In the genomic region with DNA sequence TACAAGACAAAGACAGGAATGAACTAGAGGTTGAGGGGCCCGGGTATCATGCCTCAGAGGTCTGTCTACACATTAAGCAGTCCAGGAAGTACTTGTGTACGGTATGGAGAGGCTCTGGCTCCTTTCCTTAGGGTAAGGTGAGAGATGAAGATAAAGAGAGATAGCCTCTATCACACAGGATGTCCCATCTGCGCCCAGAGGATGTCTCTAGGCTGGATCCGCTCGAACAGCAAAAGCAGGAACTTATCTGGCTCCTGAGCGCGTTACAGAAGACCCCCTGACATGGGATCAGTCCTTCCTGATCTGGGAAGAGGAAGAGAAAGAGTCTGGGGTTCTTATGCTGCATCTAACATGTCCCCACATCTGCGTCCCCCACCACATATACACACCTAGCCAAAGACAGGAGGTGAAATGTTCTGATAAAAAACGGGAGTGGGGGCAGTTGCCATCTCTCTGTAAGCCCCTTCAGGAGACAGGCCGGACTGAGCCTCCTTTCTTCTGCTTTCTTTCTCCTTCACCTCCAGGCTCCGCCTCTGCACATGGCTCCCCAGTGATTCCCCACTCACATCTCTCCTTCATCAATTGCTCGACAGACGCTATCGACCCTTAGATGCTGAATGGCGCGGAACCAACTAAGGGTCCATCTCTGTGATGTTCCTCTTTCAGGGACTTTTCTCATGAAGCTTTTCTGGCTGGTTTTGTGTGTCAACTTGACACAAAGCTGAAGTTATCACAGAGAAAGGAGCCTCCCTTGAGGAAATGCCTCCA, we compare ENCODE assay signal across 15 mouse cellular contexts. TPM values are rescaled to one million over a fixed set of nuclear protein-coding genes. Genes with fewer than 3 reads are reported as not detected.
A peak's percentile ranks its signal among the peaks of the same experiment; 100 is the strongest.
DNase-seq lines count a peak whose midpoint lies in the region; ATAC-seq and TF ChIP-seq lines count a peak whose summit lies in the region.
"Had no signal": no experiment of that assay in that cellular context is flagged by ENCODE, and none has a peak within 500 bp of the region (broad histone marks: within the 10 kb centered on the region; RNA-seq: fewer than 3 reads in every experiment).

No protein-coding gene starts in this region.

- no peak for TF ChIP-seq EP300 in stomach, postnatal 0 days (optimal IDR thresholded peaks at IDR 0.05)

- H3K9me3 ChIP-seq in midbrain, embryonic 11.5 days (ENCODE audit: control insufficient read depth, low read length) = no peaks in the 10 kb centered on the region
- no peaks in the 10 kb centered on the region for H3K9me3 ChIP-seq in midbrain, embryonic 15.5 days
- H3K9me3 ChIP-seq in embryonic facial prominence, embryonic 12.5 days = no peaks in the 10 kb centered on the region
- no peaks in the 10 kb centered on the region for H3K9me3 ChIP-seq in liver, embryonic 12.5 days (replicated peaks)
- no peaks in the 10 kb centered on the region for H3K9me3 ChIP-seq in stomach, postnatal 0 days (ENCODE audit: control insufficient read depth, low read length)
- H3K9me3 ChIP-seq: forebrain, embryonic 15.5 days; limb, embryonic 13.5 days had no signal

- peak; percentile 49 for DNase-seq in midbrain, embryonic 11.5 days (ENCODE audit: low spot score, missing footprints)
- DNase-seq in stomach, postnatal 0 days (ENCODE audit: low spot score) = no peak
- no peak for DNase-seq in left cerebral cortex, postnatal 25 days (ENCODE audit: low spot score in 2 of 2)
- DNase-seq in adipocyte (ENCODE audit: low spot score) = no peak
- DNase-seq: adrenal gland, postnatal 36 days; gastrocnemius, postnatal 14 days; kidney, postnatal 14 days; layer of hippocampus, postnatal 36 days had no signal

- WGBS in midbrain, embryonic 11.5 days = 88% methylated on average over 16 of the region's 16 CpGs
- WGBS in midbrain, embryonic 15.5 days = 89% methylated on average over 16 of the region's 16 CpGs
- 83% methylated on average over 16 of the region's 16 CpGs for WGBS in embryonic facial prominence, embryonic 12.5 days
- WGBS in liver, embryonic 12.5 days (ENCODE audit: insufficient replicate concordance) = 52% methylated on average over 16 of the region's 16 CpGs
- 88% methylated on average over 16 of the region's 16 CpGs for WGBS in stomach, postnatal 0 days

- H3K27ac ChIP-seq in midbrain, embryonic 11.5 days (ENCODE audit: low read depth, low read length) = no peak overlapping the region
- no peak overlapping the region for H3K27ac ChIP-seq in midbrain, embryonic 15.5 days
- peak overlapping the region; percentile 65; the same call in 1 of the 2 replicates for H3K27ac ChIP-seq in embryonic facial prominence, embryonic 12.5 days
- peak overlapping the region; percentile 84 for H3K27ac ChIP-seq in liver, embryonic 12.5 days
- H3K27ac ChIP-seq in stomach, postnatal 0 days (replicated peaks) = peak overlapping the region; percentile 61
- H3K27ac ChIP-seq: forebrain, embryonic 15.5 days; macrophage had no signal

- no peak for ATAC-seq in midbrain, embryonic 11.5 days (ENCODE audit: low FRiP score)
- no peak for ATAC-seq in midbrain, embryonic 15.5 days (replicated peaks)
- no peak for ATAC-seq in embryonic facial prominence, embryonic 12.5 days (ENCODE audit: insufficient number of reproducible peaks, insufficient read depth, low FRiP score, low TSS enrichment)
- peak; percentile 81 for ATAC-seq in liver, embryonic 12.5 days
- ATAC-seq in stomach, postnatal 0 days (ENCODE audit: low FRiP score, low TSS enrichment) = no peak
- ATAC-seq: forebrain, embryonic 15.5 days; hindbrain, embryonic 16.5 days had no signal

- no peaks in the 10 kb centered on the region for H3K36me3 ChIP-seq in midbrain, embryonic 11.5 days (ENCODE audit: control insufficient read depth, insufficient read depth, low read length)
- no peaks in the 10 kb centered on the region for H3K36me3 ChIP-seq in midbrain, embryonic 15.5 days (replicated peaks)
- H3K36me3 ChIP-seq in embryonic facial prominence, embryonic 12.5 days = no peaks in the 10 kb centered on the region
- no peaks in the 10 kb centered on the region for H3K36me3 ChIP-seq in liver, embryonic 12.5 days
- no peaks in the 10 kb centered on the region for H3K36me3 ChIP-seq in stomach, postnatal 0 days (ENCODE audit: control insufficient read depth, insufficient read depth, low read length)
- H3K36me3 ChIP-seq: forebrain, embryonic 15.5 days; limb, embryonic 13.5 days had no signal

- no peak overlapping the region for H3K4me3 ChIP-seq in midbrain, embryonic 11.5 days (ENCODE audit: low read depth, low read length)
- no peak overlapping the region for H3K4me3 ChIP-seq in midbrain, embryonic 15.5 days
- no peak overlapping the region for H3K4me3 ChIP-seq in embryonic facial prominence, embryonic 12.5 days
- H3K4me3 ChIP-seq in liver, embryonic 12.5 days = no peak overlapping the region
- no peak overlapping the region for H3K4me3 ChIP-seq in stomach, postnatal 0 days (ENCODE audit: low read depth, low read length)
- H3K4me3 ChIP-seq: forebrain, embryonic 15.5 days; limb, embryonic 13.5 days had no signal

- TF ChIP-seq CTCF in stomach, postnatal 0 days (IDR thresholded peaks at IDR 0.05; ENCODE audit: low read depth) = no peak

- H3K4me2 ChIP-seq in midbrain, embryonic 11.5 days = no peak overlapping the region
- no peak overlapping the region for H3K4me2 ChIP-seq in midbrain, embryonic 15.5 days
- no peak overlapping the region for H3K4me2 ChIP-seq in embryonic facial prominence, embryonic 12.5 days (replicated peaks)
- H3K4me2 ChIP-seq in liver, embryonic 12.5 days = peak overlapping the region; percentile 48
- H3K4me2 ChIP-seq in stomach, postnatal 0 days (replicated peaks; ENCODE audit: low read depth) = no peak overlapping the region
- H3K4me2 ChIP-seq: forebrain, embryonic 15.5 days; limb, embryonic 13.5 days had no signal

- H3K9ac ChIP-seq in midbrain, embryonic 11.5 days (ENCODE audit: low read length) = no peak overlapping the region
- no peak overlapping the region for H3K9ac ChIP-seq in midbrain, embryonic 15.5 days
- no peak overlapping the region for H3K9ac ChIP-seq in embryonic facial prominence, embryonic 12.5 days
- peak overlapping the region; percentile 22; the same call in 1 of the 2 replicates for H3K9ac ChIP-seq in liver, embryonic 12.5 days
- H3K9ac ChIP-seq in stomach, postnatal 0 days (ENCODE audit: low read length) = no peak overlapping the region
- H3K9ac ChIP-seq: forebrain, embryonic 15.5 days; limb, embryonic 13.5 days had no signal

- H3K27me3 ChIP-seq in midbrain, embryonic 11.5 days (ENCODE audit: control insufficient read depth, insufficient read depth, low read length) = no peaks in the 10 kb centered on the region
- no peaks in the 10 kb centered on the region for H3K27me3 ChIP-seq in midbrain, embryonic 15.5 days (replicated peaks)
- no peaks in the 10 kb centered on the region for H3K27me3 ChIP-seq in embryonic facial prominence, embryonic 12.5 days
- H3K27me3 ChIP-seq in liver, embryonic 12.5 days (replicated peaks) = no peaks in the 10 kb centered on the region
- no peaks in the 10 kb centered on the region for H3K27me3 ChIP-seq in stomach, postnatal 0 days (ENCODE audit: control insufficient read depth, insufficient read depth, low read length)
- H3K27me3 ChIP-seq: forebrain, embryonic 15.5 days; limb, embryonic 13.5 days had no signal

- intact Hi-C loops in left cerebral cortex, postnatal 25 days (cut with DNase I) = no loop called here

- no peaks in the 10 kb centered on the region for H3K4me1 ChIP-seq in midbrain, embryonic 11.5 days (ENCODE audit: control insufficient read depth, insufficient read depth, low read length)
- H3K4me1 ChIP-seq in midbrain, embryonic 15.5 days = no peaks in the 10 kb centered on the region
- H3K4me1 ChIP-seq in embryonic facial prominence, embryonic 12.5 days = peaks cover 24% of the 10 kb centered on the region
- H3K4me1 ChIP-seq in liver, embryonic 12.5 days = peaks cover 29% of the 10 kb centered on the region
- no peaks in the 10 kb centered on the region for H3K4me1 ChIP-seq in stomach, postnatal 0 days (replicated peaks; ENCODE audit: control insufficient read depth, insufficient read depth)
- H3K4me1 ChIP-seq: forebrain, embryonic 15.5 days had no signal

RNA-seq across cellular contexts. Expression of gene Xpnpep1, which starts 19.5 kb away (rescaled TPM):
- 148 and 150 TPM in 2 replicates for polyA plus RNA-seq in midbrain, embryonic 11.5 days (2014; fragmentation: Nextera tagmentation; extraction: Ambion mirVana)
- polyA plus RNA-seq in midbrain, embryonic 15.5 days (2015; fragmentation: Nextera tagmentation; extraction: Ambion mirVana) = 124 and 125 TPM in 2 replicates
- polyA plus RNA-seq in embryonic facial prominence, embryonic 12.5 days (2016; fragmentation: Nextera tagmentation; extraction: Ambion mirVana) = 163 and 167 TPM in 2 replicates
- polyA plus RNA-seq in liver, embryonic 12.5 days (2016; fragmentation: Nextera tagmentation; extraction: Ambion mirVana) = 124 and 133 TPM in 2 replicates
- polyA plus RNA-seq in stomach, postnatal 0 days (2015; fragmentation: Nextera tagmentation; extraction: Ambion mirVana) = 106 and 111 TPM in 2 replicates
- total RNA-seq in left cerebral cortex, postnatal 25 days (2021) = 10 to 100 TPM; 75.4 TPM

Comparison
In these comparisons a context has a peak if more than half of its experiments do, and no peak if none do; other contexts are left out.
1. H3K27ac ChIP-seq: peak in embryonic facial prominence, embryonic 12.5 days (single experiment), liver, embryonic 12.5 days (single experiment) and stomach, postnatal 0 days (single experiment); none in midbrain, embryonic 11.5 days (single experiment) and midbrain, embryonic 15.5 days (single experiment).